Mouse (Mus musculus): ENCODE results near the gene Cd2. TPM values are rescaled to one million over a fixed set of nuclear protein-coding genes. Genes with fewer than 3 reads are reported as not detected.

Gene Cd2
- polyA plus RNA-seq, 1 experiment from 2014 or later = not detected

Other genes with a start within 250 kb of the Cd2 start
- 0.39 and 0.46 TPM in 2 replicates for gene Ptgfrn, start 177.7 kb downstream of the Cd2 start, polyA plus RNA-seq (2015; fragmentation: Nextera tagmentation; extraction: Ambion mirVana)
- gene Igsf3, start 89.1 kb upstream of the Cd2 start, polyA plus RNA-seq (2015; fragmentation: Nextera tagmentation; extraction: Ambion mirVana) = 6.4 and 7.5 TPM in 2 replicates

Data from liver, embryonic 13.5 days (tissue).